Mouse (Mus musculus): ENCODE results near the gene Angel1.

- TF ChIP-seq MAZ (IDR thresholded peaks at IDR 0.05; ENCODE audit: low read depth, low read length): no peak
- no peak for TF ChIP-seq UBTF (IDR thresholded peaks at IDR 0.05; ENCODE audit: borderline replicate concordance, insufficient read depth, low read depth, low read length)
- TF ChIP-seq ZNF384 (IDR thresholded peaks at IDR 0.05; ENCODE audit: low read depth, low read length): no peak
- TF ChIP-seq E2F4 (IDR thresholded peaks at IDR 0.05; ENCODE audit: borderline replicate concordance, low read depth, low read length): no peak
These were observed 73.7 kb downstream of the Angel1 start for GRCm38 (mm10) chr12:86652570-86653041.

Measured in MEL (cell line).